Mouse (Mus musculus) forebrain, embryonic 12.5 days (tissue): ENCODE measurements around the gene Fam217a. TPM values are rescaled to one million over a fixed set of nuclear protein-coding genes. Genes with fewer than 3 reads are reported as not detected.
"Not testable (repeated sequence)": the region's sequence is repeated elsewhere in the genome, so short reads cannot be mapped to it uniquely, and the experiment has no call there.

ENCODE experiments used
- ATAC-seq: fragments of 200-750 bp; cut with Nextera tagmentation; 2 replicates; pipeline ENCODE4 v1.8.0; 2017; ENCODE audit warnings: moderate TSS enrichment; ENCODE audit not compliant: low FRiP score
- H3K27ac ChIP-seq: fragments of 300-500 bp; sonication (generic); 2 replicates; pipeline ENCODE4 v1.5.1; 2016; ENCODE audit warnings: mild to moderate bottlenecking
- H3K27me3 ChIP-seq: fragments of 300-500 bp; sonication (generic); 2 replicates; pipeline ENCODE4 v1.6.1; 2016; ENCODE audit warnings: mild to moderate bottlenecking
- H3K36me3 ChIP-seq: fragments of 300-500 bp; sonication (generic); replicated peaks from 2 replicates; pipeline ENCODE4 v1.6.1; 2016; ENCODE audit warnings: mild to moderate bottlenecking
- H3K4me1 ChIP-seq: fragments of 300-500 bp; sonication (generic); 2 replicates; pipeline ENCODE4 v1.6.1; 2016
- H3K4me2 ChIP-seq: fragments of 300-500 bp; sonication (generic); 2 replicates; pipeline ENCODE4 v1.6.1; 2016; ENCODE audit warnings: mild to moderate bottlenecking, moderate library complexity
- H3K4me3 ChIP-seq: fragments of 300-500 bp; sonication (generic); replicated peaks from 2 replicates; pipeline ENCODE4 v1.5.1; 2016; ENCODE audit warnings: mild to moderate bottlenecking
- H3K9ac ChIP-seq: fragments of 300-500 bp; sonication (generic); 2 replicates; pipeline ENCODE4 v1.6.1; 2016; ENCODE audit warnings: mild to moderate bottlenecking
- H3K9me3 ChIP-seq: fragments of 300-500 bp; sonication (generic); 2 replicates; pipeline ENCODE4 v1.6.1; 2016
- WGBS: fragments of 180-500 bp; shearing (Covaris S2); methylation state at CpG from one replicate; pipeline ENCODE4 v1.1.7; 2016; 5-methylcytosine and 5-hydroxymethylcytosine counted together
- polyA plus RNA-seq: library from polyadenylated mRNA; unstranded; fragments of >200 nt; fragmentation: Nextera tagmentation; extraction: Ambion mirVana; gene quantifications from 2 replicates; pipeline ENCODE4 v1.2.1, GENCODE M21; 2016

Gene Fam217a
- polyA plus RNA-seq, 1 experiment from 2014 or later, result 0.96 TPM

GRCm38 (mm10) chr13:34942370-34942769 is 18.3 kb upstream of the Fam217a start:
- H3K4me2 ChIP-seq, result no peak overlapping the region
- no peak for ATAC-seq
- no peak overlapping the region for H3K27ac ChIP-seq
- H3K9me3 ChIP-seq, result no peaks in the 10 kb centered on the region
- no peak overlapping the region for H3K9ac ChIP-seq
- no peak overlapping the region for H3K4me3 ChIP-seq
- no peaks in the 10 kb centered on the region for H3K27me3 ChIP-seq
- no peaks in the 10 kb centered on the region for H3K4me1 ChIP-seq
- H3K36me3 ChIP-seq, result no peaks in the 10 kb centered on the region

- Histone ChIP-seq H3K4me3 (no peak overlapping the region), H3K9ac (no peak overlapping the region), H3K9me3 (no peaks in the 10 kb centered on the region), H3K27ac (no peak overlapping the region), H3K36me3 (no peaks in the 10 kb centered on the region), H3K27me3 (no peaks in the 10 kb centered on the region), H3K4me1 (no peaks in the 10 kb centered on the region), H3K4me2 (no peak overlapping the region)
- ATAC-seq, result no peak
- 80% methylated on average over 10 of the region's 10 CpGs for WGBS
These were observed 11.0 kb upstream of the Fam217a start for GRCm38 (mm10) chr13:34934931-34935644.

- Histone ChIP-seq H3K4me3 (peak overlapping the region; percentile 14; the same call in 1 of the 2 replicates), H3K4me1 (peaks cover 5% of the 10 kb centered on the region), H3K9ac (no peak overlapping the region), H3K9me3 (no peaks in the 10 kb centered on the region), H3K36me3 (no peaks in the 10 kb centered on the region), H3K27ac (no peak overlapping the region), H3K4me2 (peak overlapping the region; percentile 43), H3K27me3 (0 out of 2 replicates have a peak, but pooled peaks cover 3% of the 10 kb centered on the region)
- 53% methylated on average over 21 of the region's 37 CpGs for WGBS
- ATAC-seq, result no peak
These were observed 7.5 kb downstream of the Fam217a start for GRCm38 (mm10) chr13:34916520-34917167.

GRCm38 (mm10) chr13:34914614-34915013 is 9.5 kb downstream of the Fam217a start:
- no peaks in the 10 kb centered on the region for H3K9me3 ChIP-seq
- 0 out of 2 replicates have a peak, but pooled peaks cover 3% of the 10 kb centered on the region for H3K27me3 ChIP-seq
- no peak for ATAC-seq
- H3K9ac ChIP-seq, result no peak overlapping the region
- H3K27ac ChIP-seq, result no peak overlapping the region
- H3K36me3 ChIP-seq, result no peaks in the 10 kb centered on the region
- H3K4me1 ChIP-seq, result peaks cover 5% of the 10 kb centered on the region
- 88% methylated on average over 9 of the region's 9 CpGs for WGBS
- no peak overlapping the region for H3K4me3 ChIP-seq
- no peak overlapping the region for H3K4me2 ChIP-seq

- Histone ChIP-seq H3K9ac (no peak overlapping the region), H3K27ac (no peak overlapping the region), H3K9me3 (no peaks in the 10 kb centered on the region), H3K27me3 (no peaks in the 10 kb centered on the region), H3K36me3 (peaks cover 83% of the 10 kb centered on the region), H3K4me2 (no peak overlapping the region), H3K4me1 (no peaks in the 10 kb centered on the region), H3K4me3 (no peak overlapping the region)
- WGBS, result 71% methylated on average over 1 of the region's 1 CpGs
- no peak for ATAC-seq
These were observed 31.2 kb downstream of the Fam217a start for GRCm38 (mm10) chr13:34892871-34893270.

- peak overlapping the region; percentile 97 for H3K4me3 ChIP-seq
- H3K4me1 ChIP-seq, result peaks cover 25% of the 10 kb centered on the region
- no peaks in the 10 kb centered on the region for H3K27me3 ChIP-seq
- H3K9ac ChIP-seq, result peak overlapping the region; percentile 90
- 0 out of 2 replicates have a peak, but pooled peaks cover 5% of the 10 kb centered on the region for H3K36me3 ChIP-seq
- peak overlapping the region; percentile 76 for H3K4me2 ChIP-seq
- no peak overlapping the region for H3K27ac ChIP-seq
- 15% methylated on average over 3 of the region's 3 CpGs for WGBS
- ATAC-seq, result no peak
- no peaks in the 10 kb centered on the region for H3K9me3 ChIP-seq
These were observed 47.6 kb downstream of the Fam217a start for GRCm38 (mm10) chr13:34876481-34876880.

- Histone ChIP-seq H3K27ac (peak overlapping the region; percentile 98), H3K27me3 (no peaks in the 10 kb centered on the region), H3K36me3 (0 out of 2 replicates have a peak, but pooled peaks cover 3% of the 10 kb centered on the region), H3K4me3 (peak overlapping the region; percentile 97), H3K4me1 (peaks cover 25% of the 10 kb centered on the region), H3K4me2 (peak overlapping the region; percentile 76), H3K9ac (peak overlapping the region; percentile 90), H3K9me3 (no peaks in the 10 kb centered on the region)
- ATAC-seq, result peak; percentile 64; the same call in 1 of the 2 replicates
- WGBS, result under 1% methylated on average over 38 of the region's 50 CpGs
These were observed 48.2 kb downstream of the Fam217a start for GRCm38 (mm10) chr13:34875741-34876445.

GRCm38 (mm10) chr13:34875166-34875710 is 48.9 kb downstream of the Fam217a start, which contains the start of gene Prpf4b:
Gene Prpf4b, plus strand, starts transcription at chr13:34875302.
- Histone ChIP-seq H3K9me3 (no peaks in the 10 kb centered on the region), H3K36me3 (0 out of 2 replicates have a peak, but pooled peaks cover 3% of the 10 kb centered on the region), H3K27me3 (no peaks in the 10 kb centered on the region), H3K9ac (peak within 1 kb of the TSS; percentile 90), H3K27ac (peak within 1 kb of the TSS; percentile 98), H3K4me3 (peak within 1 kb of the TSS; percentile 97), H3K4me2 (peak within 1 kb of the TSS; percentile 76), H3K4me1 (peaks cover 25% of the 10 kb centered on the region)
- ATAC-seq, result peak; percentile 83
- 2% methylated on average over 40 of the region's 40 CpGs for WGBS

- peak overlapping the region; percentile 76 for H3K4me2 ChIP-seq
- not testable (repeated sequence) for H3K27me3 ChIP-seq, H3K9me3 ChIP-seq, H3K36me3 ChIP-seq
- ATAC-seq, result peak; percentile 8
- peak overlapping the region; percentile 97 for H3K4me3 ChIP-seq
- 26% methylated on average over 13 of the region's 13 CpGs for WGBS
- H3K27ac ChIP-seq, result peak overlapping the region; percentile 98
- peak overlapping the region; percentile 90; the same call in 1 of the 2 replicates for H3K9ac ChIP-seq
- peaks cover 25% of the 10 kb centered on the region for H3K4me1 ChIP-seq
These were observed 49.4 kb downstream of the Fam217a start for GRCm38 (mm10) chr13:34874736-34875135.

- WGBS, result 3% methylated on average over 45 of the region's 45 CpGs
These were observed 50.1 kb downstream of the Fam217a start for GRCm38 (mm10) chr13:34873801-34874681.

GRCm38 (mm10) chr13:34864420-34865169 is 59.5 kb downstream of the Fam217a start:
- H3K36me3 ChIP-seq, result no peaks in the 10 kb centered on the region
- H3K4me2 ChIP-seq, result no peak overlapping the region
- no peak overlapping the region for H3K9ac ChIP-seq
- ATAC-seq, result peak; percentile 63; the same call in 1 of the 2 replicates
- no peak overlapping the region for H3K4me3 ChIP-seq
- H3K27ac ChIP-seq, result no peak overlapping the region
- H3K27me3 ChIP-seq, result no peaks in the 10 kb centered on the region
- no peaks in the 10 kb centered on the region for H3K9me3 ChIP-seq
- no peaks in the 10 kb centered on the region for H3K4me1 ChIP-seq
- WGBS, result 44% methylated on average over 7 of the region's 7 CpGs

More at GRCm38 (mm10) chr13:34873801-34874681, 50.1 kb downstream of the Fam217a start:
- Histone ChIP-seq H3K27ac (peak overlapping the region; percentile 98), H3K4me2 (peak overlapping the region; percentile 76), H3K9ac (peak overlapping the region; percentile 69), H3K9me3 (no peaks in the 10 kb centered on the region), H3K4me3 (peak overlapping the region; percentile 97), H3K27me3 (no peaks in the 10 kb centered on the region), H3K36me3 (0 out of 2 replicates have a peak, but pooled peaks cover 2% of the 10 kb centered on the region), H3K4me1 (peaks cover 25% of the 10 kb centered on the region)
- ATAC-seq, result peak; percentile 91
